Mouse (Mus musculus) stomach, embryonic 16.5 days (tissue): Measurements from ENCODE around the gene Lgals2. TPM values are rescaled to one million over a fixed set of nuclear protein-coding genes. Genes with fewer than 3 reads are reported as not detected.
A peak's percentile ranks its signal among the peaks of the same experiment; 100 is the strongest.

ENCODE experiments used
- ATAC-seq: fragments of 200-750 bp; cut with Nextera tagmentation; 2 replicates; pipeline ENCODE4 v1.8.0; 2017; ENCODE audit warnings: moderate number of reproducible peaks, moderate TSS enrichment; ENCODE audit not compliant: insufficient read depth, low FRiP score
- H3K27ac ChIP-seq: fragments of 300-500 bp; sonication (generic); 2 replicates; pipeline ENCODE4 v1.5.1; 2014; ENCODE audit warnings: low read length
- H3K27me3 ChIP-seq: fragments of 300-500 bp; sonication (generic); 2 replicates; pipeline ENCODE4 v1.6.1; 2014; ENCODE audit warnings: low read length, control low read depth, mixed read lengths; ENCODE audit not compliant: control insufficient read depth, insufficient read depth
- H3K36me3 ChIP-seq: fragments of 300-500 bp; sonication (generic); 2 replicates; pipeline ENCODE4 v1.6.1; 2014; ENCODE audit warnings: low read length; ENCODE audit not compliant: control insufficient read depth, insufficient read depth
- H3K4me1 ChIP-seq: fragments of 300-500 bp; sonication (generic); 2 replicates; pipeline ENCODE4 v1.6.1; 2014; ENCODE audit warnings: low read length, control low read depth, mixed read lengths; ENCODE audit not compliant: control insufficient read depth, insufficient read depth
- H3K4me2 ChIP-seq: fragments of 300-500 bp; sonication (generic); 2 replicates; pipeline ENCODE4 v1.6.1; 2014; ENCODE audit warnings: low read depth, low read length, mixed read lengths
- H3K4me3 ChIP-seq: fragments of 300-500 bp; sonication (generic); replicated peaks from 2 replicates; pipeline ENCODE4 v1.5.1; 2014; ENCODE audit warnings: mild to moderate bottlenecking, low read length
- H3K9ac ChIP-seq: fragments of 300-500 bp; sonication (generic); 2 replicates; pipeline ENCODE4 v1.6.1; 2014; ENCODE audit warnings: low read length
- H3K9me3 ChIP-seq: fragments of 300-500 bp; sonication (generic); replicated peaks from 2 replicates; pipeline ENCODE4 v1.6.1; 2016; ENCODE audit warnings: low read length, control low read depth; ENCODE audit not compliant: control insufficient read depth
- WGBS: fragments of 180-500 bp; shearing (Covaris S2); extraction: QIAGEN DNeasy Blood & Tissue Kit; methylation state at CpG from one replicate; pipeline ENCODE4 v1.1.7; 2014; 5-methylcytosine and 5-hydroxymethylcytosine counted together
- polyA plus RNA-seq: library from polyadenylated mRNA; unstranded; fragments of >200 nt; fragmentation: Nextera tagmentation; extraction: Ambion mirVana; gene quantifications from 2 replicates; pipeline ENCODE4 v1.2.1, GENCODE M21; 2015

Lgals2 gene
- polyA plus RNA-seq, 1 experiment from 2014 or later = 122 TPM

DNA sequence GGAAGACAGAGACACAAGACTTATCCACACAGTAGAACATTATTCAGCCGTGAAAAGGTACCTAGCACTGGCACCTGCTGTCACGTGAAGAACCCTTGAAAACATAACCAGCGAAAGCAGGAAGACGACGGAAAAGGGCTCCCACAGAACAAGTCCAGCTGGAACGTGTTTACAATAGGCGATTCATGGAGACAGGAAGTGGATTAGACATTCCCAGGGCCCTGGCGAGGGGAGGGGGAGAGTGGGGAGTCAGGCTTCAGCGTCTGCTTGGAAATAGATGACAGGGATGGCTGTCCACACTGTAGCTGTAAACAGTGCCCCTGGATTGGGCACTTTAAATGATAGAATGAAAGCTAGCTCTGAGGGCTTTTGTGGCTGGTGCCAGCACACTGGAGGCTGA lies 13.1 kb upstream of the Lgals2 start:
- peak overlapping the region; percentile 55; the same call in 1 of the 2 replicates for H3K9ac ChIP-seq
- no peak overlapping the region for H3K4me3 ChIP-seq
- H3K9me3 ChIP-seq = no peaks in the 10 kb centered on the region
- H3K36me3 ChIP-seq = no peaks in the 10 kb centered on the region
- peaks cover 27% of the 10 kb centered on the region for H3K4me1 ChIP-seq
- WGBS = 5% methylated on average over 9 of the region's 9 CpGs
- peak; percentile 82 for ATAC-seq
- H3K4me2 ChIP-seq = peak overlapping the region; percentile 16; the same call in 1 of the 2 replicates
- H3K27me3 ChIP-seq = no peaks in the 10 kb centered on the region
- H3K27ac ChIP-seq = peak overlapping the region; percentile 91

DNA sequence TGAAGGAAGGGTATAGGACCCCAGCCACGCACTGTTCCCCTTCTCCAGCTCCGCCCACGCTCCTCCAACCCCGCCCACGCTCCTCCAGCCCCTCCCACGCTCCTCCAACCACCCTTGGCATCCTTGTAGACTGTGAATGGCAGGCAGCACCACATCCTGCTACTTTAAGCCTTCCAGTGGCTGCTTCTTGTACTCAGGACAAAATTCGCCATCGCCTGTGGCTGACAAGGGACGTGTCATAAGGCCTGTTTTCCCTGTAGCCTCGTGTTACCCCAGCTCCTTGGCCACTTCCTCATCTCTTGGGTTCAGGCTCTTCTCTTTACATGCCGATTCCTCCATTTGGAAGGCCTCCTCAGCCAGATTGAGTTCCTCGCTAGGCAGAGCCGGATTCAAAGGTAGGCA lies 8.5 kb upstream of the Lgals2 start:
- Histone ChIP-seq H3K4me3 (no peak overlapping the region), H3K4me1 (peaks cover 30% of the 10 kb centered on the region), H3K36me3 (no peaks in the 10 kb centered on the region), H3K9ac (0 out of 2 replicates have a peak overlapping the region, but pooled peaks have one; percentile 27), H3K27ac (peak overlapping the region; percentile 53), H3K9me3 (no peaks in the 10 kb centered on the region), H3K4me2 (no peak overlapping the region), H3K27me3 (no peaks in the 10 kb centered on the region)
- WGBS = 51% methylated on average over 13 of the region's 13 CpGs
- ATAC-seq = no peak

DNA sequence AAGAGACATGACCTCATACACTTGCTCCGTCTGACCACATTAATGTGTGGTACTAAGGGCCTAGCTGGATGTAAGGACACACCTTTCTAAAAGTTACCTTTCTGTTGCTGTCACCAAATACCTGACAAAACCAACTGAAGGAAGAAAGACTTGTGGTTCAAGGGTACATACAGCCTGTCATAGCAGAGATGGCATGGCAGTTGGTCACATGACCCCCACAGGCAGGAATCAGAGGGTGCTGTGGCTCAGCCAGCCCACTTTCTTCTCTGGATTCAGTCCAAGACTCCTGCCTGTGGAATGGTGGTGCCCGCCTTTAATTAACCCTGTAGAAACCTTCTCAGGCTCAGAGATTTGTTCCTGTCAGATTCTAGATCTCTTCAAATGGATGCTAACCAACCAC lies 7.8 kb upstream of the Lgals2 start:
- ATAC-seq = no peak
- no peak overlapping the region for H3K4me3 ChIP-seq
- H3K4me2 ChIP-seq = no peak overlapping the region
- H3K9ac ChIP-seq = no peak overlapping the region
- 71% methylated on average over 2 of the region's 2 CpGs for WGBS
- no peaks in the 10 kb centered on the region for H3K27me3 ChIP-seq
- no peaks in the 10 kb centered on the region for H3K36me3 ChIP-seq
- H3K9me3 ChIP-seq = no peaks in the 10 kb centered on the region
- H3K27ac ChIP-seq = peak overlapping the region; percentile 53
- H3K4me1 ChIP-seq = peaks cover 23% of the 10 kb centered on the region

DNA sequence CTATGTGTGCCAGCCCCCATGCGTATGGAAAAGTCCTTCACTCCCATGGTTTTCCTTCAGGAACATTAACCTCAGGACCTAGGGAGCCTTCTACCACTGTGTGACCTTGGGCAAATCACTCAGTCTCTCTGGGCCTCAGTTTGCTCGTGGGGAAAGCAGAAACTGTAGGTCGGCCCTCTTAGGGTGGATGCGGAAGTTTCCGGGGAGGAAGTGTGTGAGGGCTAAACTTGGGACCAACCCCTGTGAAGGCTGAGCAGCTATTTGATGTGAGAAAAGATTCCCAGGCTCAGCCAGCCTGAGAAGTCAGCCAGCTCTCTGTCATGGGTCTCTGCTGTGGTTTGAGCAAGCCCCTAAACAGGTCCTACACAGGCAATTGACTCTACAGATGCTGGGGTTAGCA lies 7.0 kb upstream of the Lgals2 start:
- Histone ChIP-seq H3K27me3 (no peaks in the 10 kb centered on the region), H3K4me2 (no peak overlapping the region), H3K9ac (no peak overlapping the region), H3K4me1 (peaks cover 17% of the 10 kb centered on the region; the same call in 1 of the 2 replicates), H3K36me3 (no peaks in the 10 kb centered on the region), H3K9me3 (no peaks in the 10 kb centered on the region), H3K27ac (no peak overlapping the region), H3K4me3 (no peak overlapping the region)
- WGBS = 78% methylated on average over 5 of the region's 5 CpGs
- ATAC-seq = no peak

GRCm38 (mm10) chr15:78859714-78860113 lies 4.4 kb upstream of the Lgals2 start:
- no peak for ATAC-seq
- WGBS = 53% methylated on average over 6 of the region's 6 CpGs
- no peak overlapping the region for H3K4me3 ChIP-seq
- H3K4me1 ChIP-seq = peaks cover 17% of the 10 kb centered on the region; the same call in 1 of the 2 replicates
- H3K36me3 ChIP-seq = no peaks in the 10 kb centered on the region
- H3K9ac ChIP-seq = peak overlapping the region; percentile 46
- H3K4me2 ChIP-seq = no peak overlapping the region
- H3K27ac ChIP-seq = no peak overlapping the region
- H3K27me3 ChIP-seq = no peaks in the 10 kb centered on the region
- no peaks in the 10 kb centered on the region for H3K9me3 ChIP-seq

DNA sequence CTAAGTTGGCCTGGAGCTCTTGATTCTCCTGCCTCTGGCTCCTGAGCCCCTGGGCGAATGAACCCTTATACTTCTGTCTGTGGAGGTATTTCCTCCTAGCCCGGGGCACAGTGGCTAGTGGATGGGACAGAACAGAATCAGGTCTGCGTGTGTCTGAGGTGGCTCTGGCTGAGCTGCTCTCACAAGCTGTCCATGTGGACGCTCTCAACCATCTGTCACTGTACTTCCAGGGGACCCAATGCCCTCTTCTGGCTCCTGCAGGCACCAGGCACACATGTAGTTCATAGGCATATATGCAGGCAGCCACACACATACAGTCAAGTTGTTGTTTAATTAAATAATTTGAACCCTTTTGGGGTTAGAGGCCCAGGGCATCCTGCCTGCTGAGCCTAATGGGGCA lies 4.0 kb upstream of the Lgals2 start:
- no peak; the same call in 1 of the 2 replicates for ATAC-seq
- Histone ChIP-seq H3K9me3 (no peaks in the 10 kb centered on the region), H3K36me3 (no peaks in the 10 kb centered on the region), H3K9ac (peak overlapping the region; percentile 47), H3K4me3 (no peak overlapping the region), H3K27ac (no peak overlapping the region), H3K4me1 (peaks cover 17% of the 10 kb centered on the region; the same call in 1 of the 2 replicates), H3K4me2 (no peak overlapping the region), H3K27me3 (no peaks in the 10 kb centered on the region)
- WGBS = 63% methylated on average over 4 of the region's 4 CpGs

DNA sequence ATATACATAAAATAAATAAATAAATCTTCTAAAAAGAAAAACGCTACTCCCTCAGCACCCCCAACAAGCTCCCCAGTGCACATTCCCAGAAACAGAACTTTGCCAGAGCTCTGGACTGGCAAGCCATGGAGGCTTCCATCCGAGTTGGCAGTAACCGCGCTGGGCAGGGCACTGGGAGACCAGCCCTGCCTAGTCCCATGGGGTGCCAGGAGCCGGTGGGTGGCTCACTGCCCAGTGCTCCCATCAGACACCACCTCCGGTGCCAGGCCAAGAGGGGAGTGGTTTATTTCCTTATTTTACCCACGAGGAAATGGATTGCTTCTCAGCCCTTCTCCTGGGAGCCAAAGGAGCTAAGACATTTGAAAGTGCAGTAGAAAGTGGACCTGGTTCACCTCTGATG lies 1.7 kb upstream of the Lgals2 start:
- no peak overlapping the region for H3K4me2 ChIP-seq
- H3K9me3 ChIP-seq = no peaks in the 10 kb centered on the region
- WGBS = 71% methylated on average over 7 of the region's 7 CpGs
- no peaks in the 10 kb centered on the region for H3K36me3 ChIP-seq
- H3K27me3 ChIP-seq = no peaks in the 10 kb centered on the region
- no peak overlapping the region for H3K4me3 ChIP-seq
- no peak for ATAC-seq
- H3K9ac ChIP-seq = no peak overlapping the region
- H3K4me1 ChIP-seq = peaks cover 8% of the 10 kb centered on the region; the same call in 1 of the 2 replicates
- H3K27ac ChIP-seq = no peak overlapping the region

DNA sequence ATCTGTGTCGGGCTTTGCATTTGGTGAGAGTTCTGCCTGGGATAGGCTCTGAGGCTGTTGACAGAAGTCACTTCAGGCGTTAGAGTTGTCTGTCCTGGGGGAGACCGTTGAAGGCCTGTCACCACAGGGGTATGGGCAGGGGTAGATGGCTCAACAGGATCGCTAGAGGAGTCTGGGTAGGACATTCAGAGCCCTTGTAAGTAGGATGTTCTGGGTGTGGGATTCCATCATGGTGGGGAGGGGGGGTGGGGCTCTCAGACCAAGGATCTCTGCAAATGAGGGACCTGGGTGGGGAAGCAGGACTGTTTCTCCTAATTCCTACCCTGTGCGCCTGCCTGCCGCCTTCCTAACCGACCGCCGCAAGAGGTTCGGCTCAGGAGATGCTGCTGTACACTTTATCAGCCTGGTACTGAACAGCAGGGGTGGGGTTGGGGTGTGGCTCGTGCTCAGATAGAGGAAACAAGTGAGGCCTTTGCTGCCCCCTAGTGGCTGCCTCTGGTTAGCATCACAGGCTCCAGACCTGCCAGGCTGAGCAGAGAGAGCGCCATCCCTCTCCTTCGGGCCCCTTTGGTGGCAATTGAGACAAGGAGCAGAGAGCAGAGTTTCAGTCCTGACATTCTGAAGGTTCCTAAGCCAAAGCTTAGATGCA lies 3.7 kb downstream of the Lgals2 start:
- 8% methylated on average over 13 of the region's 13 CpGs for WGBS
- H3K27ac ChIP-seq = peak overlapping the region; percentile 91
- peak overlapping the region; percentile 42; the same call in 1 of the 2 replicates for H3K9ac ChIP-seq
- peak overlapping the region; percentile 37; the same call in 1 of the 2 replicates for H3K4me2 ChIP-seq
- H3K4me3 ChIP-seq = no peak overlapping the region
- no peaks in the 10 kb centered on the region for H3K27me3 ChIP-seq
- peaks cover 34% of the 10 kb centered on the region for H3K4me1 ChIP-seq
- no peaks in the 10 kb centered on the region for H3K9me3 ChIP-seq
- peaks cover 12% of the 10 kb centered on the region; the same call in 1 of the 2 replicates for H3K36me3 ChIP-seq
- peak; percentile 76 for ATAC-seq

GRCm38 (mm10) chr15:78850944-78851343 lies 4.4 kb downstream of the Lgals2 start:
- Histone ChIP-seq H3K4me2 (no peak overlapping the region), H3K27ac (peak overlapping the region; percentile 91)

More at GRCm38 (mm10) chr15:78850944-78851343, 4.4 kb downstream of the Lgals2 start:
- Histone ChIP-seq H3K27me3 (no peaks in the 10 kb centered on the region), H3K9ac (peak overlapping the region; percentile 42; the same call in 1 of the 2 replicates), H3K4me3 (no peak overlapping the region), H3K4me1 (peaks cover 38% of the 10 kb centered on the region), H3K9me3 (no peaks in the 10 kb centered on the region), H3K36me3 (peaks cover 12% of the 10 kb centered on the region; the same call in 1 of the 2 replicates)
- no peak for ATAC-seq
- WGBS = 57% methylated on average over 6 of the region's 6 CpGs
